Mouse (Mus musculus): ENCODE measurements around the gene Cnga4. TPM values are rescaled to one million over a fixed set of nuclear protein-coding genes. Genes with fewer than 3 reads are reported as not detected.

The Cnga4 gene
- total and polyA plus RNA-seq, 3 experiments, result not detected

GRCm38 (mm10) chr7:105390236-105390635 is 14.1 kb upstream of the Cnga4 start:
- no peak overlapping the region for H3K27ac ChIP-seq (ENCODE audit: control insufficient read depth, low read depth, low read length)
- H3K4me3 ChIP-seq (ENCODE audit: control insufficient read depth in 1 of 2, insufficient read depth in 1 of 2, low read depth in 2 of 2, low read length in 2 of 2), result no peak overlapping the region
- H3K36me3 ChIP-seq (ENCODE audit: control insufficient read depth in 1 of 2, insufficient read depth in 2 of 2, low read length in 2 of 2), result no peaks in the 10 kb centered on the region; a peak in 2 of 4 replicates
- TF ChIP-seq BHLHE40 (IDR thresholded peaks at IDR 0.05; ENCODE audit: borderline replicate concordance, low read depth, low read length) (no peak), ELF1 (IDR thresholded peaks at IDR 0.05; ENCODE audit: low read depth, low read length) (no peak), GATA1 (IDR thresholded peaks at IDR 0.05; ENCODE audit: low read depth, low read length) (no peak), ZMIZ1 (IDR thresholded peaks at IDR 0.05; ENCODE audit: low read depth, low read length) (no peak), E2F4 (IDR thresholded peaks at IDR 0.05; ENCODE audit: borderline replicate concordance, low read depth, low read length) (no peak), HCFC1 (IDR thresholded peaks at IDR 0.05; ENCODE audit: low read depth, low read length) (no peak), RCOR1 (IDR thresholded peaks at IDR 0.05; ENCODE audit: low read depth, low read length) (no peak), JUND (IDR thresholded peaks at IDR 0.05; ENCODE audit: low read depth, low read length) (no peak), ZNF384 (IDR thresholded peaks at IDR 0.05; ENCODE audit: low read depth, low read length) (no peak)
- H3K9ac ChIP-seq (ENCODE audit: control insufficient read depth, low read depth, low read length, poor library complexity, severe bottlenecking), result no peak overlapping the region
- no peak for DNase-seq (ENCODE audit: low read depth, low spot score)
- no peaks in the 10 kb centered on the region for H3K9me3 ChIP-seq (replicated peaks; ENCODE audit: insufficient read depth, low read length)
- H3K27me3 ChIP-seq (ENCODE audit: control insufficient read depth in 1 of 2, insufficient read depth in 2 of 2, low read length in 2 of 2), result no peaks in the 10 kb centered on the region
- H3K79me2 ChIP-seq (ENCODE audit: control insufficient read depth, insufficient read depth, low read length, poor library complexity), result no peaks in the 10 kb centered on the region
- no peaks in the 10 kb centered on the region for H3K4me1 ChIP-seq (ENCODE audit: control insufficient read depth in 1 of 2, insufficient read depth in 2 of 2, low read length in 2 of 2)

GRCm38 (mm10) chr7:105394606-105395005 is 9.8 kb upstream of the Cnga4 start:
- Histone ChIP-seq H3K9ac (ENCODE audit: control insufficient read depth, low read depth, low read length, poor library complexity, severe bottlenecking) (no peak overlapping the region), H3K79me2 (ENCODE audit: control insufficient read depth, insufficient read depth, low read length, poor library complexity) (no peaks in the 10 kb centered on the region; the same call in 1 of the 2 replicates), H3K4me3 (ENCODE audit: control insufficient read depth in 1 of 2, insufficient read depth in 1 of 2, low read depth in 2 of 2, low read length in 2 of 2) (no peak overlapping the region), H3K27me3 (ENCODE audit: control insufficient read depth in 1 of 2, insufficient read depth in 2 of 2, low read length in 2 of 2) (no peaks in the 10 kb centered on the region), H3K36me3 (ENCODE audit: control insufficient read depth in 1 of 2, insufficient read depth in 2 of 2, low read length in 2 of 2) (peaks cover 0 to 23% of the 10 kb centered on the region in 2 experiments; a peak in 3 of 4 replicates), H3K9me3 (replicated peaks; ENCODE audit: insufficient read depth, low read length) (no peaks in the 10 kb centered on the region), H3K4me1 (ENCODE audit: control insufficient read depth in 1 of 2, insufficient read depth in 2 of 2, low read length in 2 of 2) (peaks cover 0 to 11% of the 10 kb centered on the region in 2 experiments; a peak in 2 of 4 replicates), H3K27ac (ENCODE audit: control insufficient read depth, low read depth, low read length) (no peak overlapping the region)
- TF ChIP-seq RAD21 (IDR thresholded peaks at IDR 0.05; ENCODE audit: low read depth, low read length) (no peak), TAL1 (IDR thresholded peaks at IDR 0.05; ENCODE audit: low read length) (no peak), RCOR1 (IDR thresholded peaks at IDR 0.05; ENCODE audit: low read depth, low read length) (no peak), CHD1 (IDR thresholded peaks at IDR 0.05; ENCODE audit: low read depth, low read length) (no peak), USF2 (IDR thresholded peaks at IDR 0.05; ENCODE audit: borderline replicate concordance in 1 of 2, insufficient read depth in 1 of 2, low read depth in 1 of 2, low read length in 2 of 2) (no peak), KAT2A (conservative IDR thresholded peaks at IDR 0.05; ENCODE audit: low read depth, low read length) (no peak), CTCF (IDR thresholded peaks at IDR 0.05 in 2 of 3, conservative IDR thresholded peaks at IDR 0.05 in 1 of 3; ENCODE audit: control insufficient read depth in 1 of 3, insufficient read depth in 1 of 3, low read depth in 2 of 3, low read length in 3 of 3, poor library complexity in 1 of 3, severe bottlenecking in 1 of 3) (no peak), SMC3 (IDR thresholded peaks at IDR 0.05; ENCODE audit: low read depth, low read length) (no peak), MAZ (IDR thresholded peaks at IDR 0.05; ENCODE audit: low read depth, low read length) (no peak), GABPA (IDR thresholded peaks at IDR 0.05; ENCODE audit: low read depth, low read length) (no peak), TBP (IDR thresholded peaks at IDR 0.05; ENCODE audit: low read depth, low read length) (no peak), ZNF384 (IDR thresholded peaks at IDR 0.05; ENCODE audit: low read depth, low read length) (no peak), MYC (IDR thresholded peaks at IDR 0.05; ENCODE audit: low read depth, low read length) (no peak), EP300 (IDR thresholded peaks at IDR 0.05; ENCODE audit: low read depth in 1 of 2, low read length in 2 of 2) (no peak), POLR2AphosphoS2 (IDR thresholded peaks at IDR 0.05; ENCODE audit: low read length) (no peak)
- DNase-seq (ENCODE audit: low read depth, low spot score), result no peak

Data from MEL (cell line).